Mouse (Mus musculus) kidney, adult 2 months (tissue): ENCODE measurements around the gene Nfatc3. TPM values are rescaled to one million over a fixed set of nuclear protein-coding genes. Genes with fewer than 3 reads are reported as not detected.

Experiments used
- DNase-seq: peaks from one replicate; pipeline ENCODE4 v3.0.0; 2021
- H3K27ac ChIP-seq: fragments of 200-500 bp; 2 replicates; pipeline ENCODE4 v1.5.1; 2012; ENCODE audit warnings: low read depth, low read length, control low read depth, inconsistent platforms; ENCODE audit not compliant: insufficient read depth
- H3K27me3 ChIP-seq: fragments of 200-500 bp; replicated peaks from 2 replicates; pipeline ENCODE4 v1.6.1; 2012; ENCODE audit warnings: mild to moderate bottlenecking, moderate library complexity, low read length, inconsistent platforms; ENCODE audit not compliant: control insufficient read depth, insufficient read depth
- H3K36me3 ChIP-seq: fragments of 200-500 bp; 2 replicates; pipeline ENCODE4 v1.6.1; 2012; ENCODE audit warnings: mild to moderate bottlenecking, moderate library complexity, low read length, inconsistent platforms; ENCODE audit not compliant: control insufficient read depth, insufficient read depth
- H3K4me1 ChIP-seq: fragments of 200-500 bp; 2 replicates; pipeline ENCODE4 v1.6.1; 2011; ENCODE audit warnings: low read length; ENCODE audit not compliant: control insufficient read depth, insufficient read depth
- H3K4me3 ChIP-seq: fragments of 200-500 bp; 2 replicates; pipeline ENCODE4 v1.5.1; 2011; ENCODE audit warnings: mild to moderate bottlenecking, low read depth, low read length, control low read depth; ENCODE audit not compliant: insufficient read depth
- CTCF ChIP-seq: fragments of 200-500 bp; conservative IDR thresholded peaks from 2 replicates; pipeline ENCODE4 v1.5.1; 2011; ENCODE audit warnings: low read depth, mild to moderate bottlenecking, control low read depth, low read length, moderate library complexity, mixed read lengths; ENCODE audit not compliant: insufficient read depth, insufficient read length
- POLR2A ChIP-seq: fragments of 200-500 bp; IDR thresholded peaks from one replicate; pipeline ENCODE4 v1.6.1; 2011; ENCODE audit warnings: low read depth, low read length, control low read depth
- WGBS: fragments of 180-500 bp; shearing (Covaris S2); methylation state at CpG from one replicate; pipeline ENCODE4 v1.1.7; 2018; 5-methylcytosine and 5-hydroxymethylcytosine counted together
- polyA plus RNA-seq: library from polyadenylated mRNA; depleted of rRNA; stranded (reverse); fragments of >200 nt; gene quantifications from 2 replicates; pipeline ENCODE4 v1.2.3, GENCODE M21; 2012

Nfatc3 gene
- polyA plus RNA-seq, 1 experiment = 19.5 TPM

DNA sequence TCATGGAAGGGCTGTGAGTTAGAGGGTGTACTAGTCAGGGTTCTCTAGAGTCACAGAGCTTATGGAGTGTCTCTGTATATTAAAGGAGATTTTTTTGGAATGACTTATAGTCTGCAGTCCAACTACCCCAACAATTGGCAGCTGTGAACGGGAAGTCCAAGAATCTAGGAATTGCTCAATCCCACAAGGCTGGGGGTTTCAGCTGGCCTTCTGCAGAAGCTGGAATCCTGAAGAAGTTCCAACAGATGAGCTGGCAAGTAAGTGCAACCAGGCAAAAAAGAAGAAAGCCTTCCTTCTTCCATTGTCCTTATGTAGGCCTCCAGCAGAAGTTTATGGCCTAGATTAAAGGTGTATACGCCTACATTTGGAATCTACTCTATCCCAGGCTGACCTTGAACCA, 86.7 kb downstream of the Nfatc3 start:
- no peak for DNase-seq
- Histone ChIP-seq H3K4me1 (no peaks in the 10 kb centered on the region; the same call in 1 of the 2 replicates), H3K4me3 (no peak overlapping the region), H3K27me3 (no peaks in the 10 kb centered on the region), H3K36me3 (no peaks in the 10 kb centered on the region), H3K27ac (no peak overlapping the region)
- WGBS = 90% methylated on average over 2 of the region's 2 CpGs
- TF ChIP-seq POLR2A (no peak), CTCF (no peak)

DNA sequence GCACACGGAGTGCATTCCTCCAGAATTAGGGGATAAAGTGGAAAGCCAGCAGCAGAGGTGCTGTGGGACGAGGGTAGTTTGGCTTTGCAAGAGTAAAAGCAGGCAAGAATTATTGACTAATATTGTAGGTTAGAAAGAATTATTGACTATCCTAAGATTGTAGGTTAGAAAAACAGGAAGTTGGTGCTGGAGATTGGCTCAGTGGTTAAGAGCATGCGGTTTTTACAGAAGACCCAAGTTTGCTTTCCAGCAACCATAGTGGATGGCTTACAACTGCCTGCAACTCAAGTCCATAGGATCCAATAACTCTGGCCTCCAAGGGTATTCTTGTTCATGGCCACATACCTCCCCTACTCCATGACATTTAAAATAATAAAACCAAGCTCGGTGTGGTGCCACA, 87.4 kb downstream of the Nfatc3 start:
- H3K36me3 ChIP-seq = no peaks in the 10 kb centered on the region
- WGBS = 93% methylated on average over 4 of the region's 4 CpGs
- no peak for DNase-seq
- no peaks in the 10 kb centered on the region for H3K27me3 ChIP-seq
- no peak overlapping the region for H3K27ac ChIP-seq
- no peak overlapping the region for H3K4me3 ChIP-seq
- no peak for TF ChIP-seq CTCF
- no peak for TF ChIP-seq POLR2A
- peaks cover 2% of the 10 kb centered on the region; the same call in 1 of the 2 replicates for H3K4me1 ChIP-seq

DNA sequence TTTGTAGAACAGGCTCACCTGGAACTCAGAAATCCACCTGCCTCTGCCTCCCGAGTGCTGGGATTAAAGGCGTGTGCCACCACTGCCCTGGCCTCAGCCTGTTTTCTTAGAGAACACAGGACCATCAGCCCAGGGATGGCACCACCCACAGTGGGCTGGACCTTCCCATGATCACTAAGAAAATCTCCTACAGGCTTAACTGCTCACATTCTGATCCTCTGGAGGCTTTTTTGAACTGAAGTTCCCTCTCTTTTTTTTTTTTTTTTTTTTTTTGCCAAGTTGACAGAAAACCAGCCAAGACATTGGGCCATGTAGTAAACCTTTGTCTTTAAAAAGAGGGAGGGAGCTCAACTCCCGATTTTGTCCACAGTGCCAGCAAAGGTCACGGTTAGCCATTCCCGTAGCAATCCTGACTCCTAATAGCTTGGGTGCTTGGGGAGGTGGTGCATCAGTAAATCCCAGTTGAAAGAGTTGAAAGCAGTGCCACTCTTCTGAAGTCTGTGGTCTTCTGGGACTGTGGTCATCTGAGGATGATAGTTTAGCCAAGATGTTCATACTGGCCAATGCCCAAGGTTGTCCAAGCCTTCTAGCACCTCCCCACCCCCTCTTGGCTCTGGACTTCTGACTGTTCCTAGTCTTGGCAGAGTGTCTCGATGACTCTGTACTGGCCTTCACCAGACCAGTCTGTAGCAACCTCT, 89.4 kb downstream of the Nfatc3 start:
- peak; percentile 63 for DNase-seq

DNA sequence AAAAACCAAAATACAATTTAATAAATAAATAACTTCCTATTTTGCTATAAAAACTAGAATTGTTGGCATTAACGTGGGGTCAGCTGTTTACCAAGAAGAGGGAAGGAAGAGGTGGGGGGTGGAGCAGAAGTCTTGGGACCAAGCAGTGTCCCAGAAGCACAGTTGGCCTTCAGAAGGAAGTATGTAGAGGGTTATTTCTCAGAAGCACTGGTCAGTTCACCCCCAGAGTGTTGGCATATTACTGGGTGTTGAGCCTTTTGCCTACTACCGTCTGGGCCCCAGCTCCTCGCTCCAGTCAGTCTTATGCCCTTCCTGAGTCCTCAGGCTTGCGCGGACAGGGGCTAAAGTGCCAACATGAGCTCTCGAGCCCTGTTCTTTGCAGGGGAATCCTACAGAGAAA, 90.4 kb downstream of the Nfatc3 start:
- Histone ChIP-seq H3K4me1 (peaks cover 3% of the 10 kb centered on the region; the same call in 1 of the 2 replicates), H3K27me3 (no peaks in the 10 kb centered on the region), H3K36me3 (no peaks in the 10 kb centered on the region), H3K4me3 (no peak overlapping the region), H3K27ac (no peak overlapping the region)
- peak; percentile 16 for DNase-seq
- TF ChIP-seq POLR2A (no peak), CTCF (no peak)
- WGBS = 92% methylated on average over 6 of the region's 6 CpGs

More for the DNA sequence above, 89.4 kb downstream of the Nfatc3 start:
- no peak overlapping the region for H3K4me3 ChIP-seq
- H3K36me3 ChIP-seq = no peaks in the 10 kb centered on the region
- 48% methylated on average over 6 of the region's 6 CpGs for WGBS
- no peak for TF ChIP-seq POLR2A
- no peak for TF ChIP-seq CTCF
- no peaks in the 10 kb centered on the region for H3K27me3 ChIP-seq
- H3K4me1 ChIP-seq = peaks cover 3% of the 10 kb centered on the region; the same call in 1 of the 2 replicates
- H3K27ac ChIP-seq = no peak overlapping the region

DNA sequence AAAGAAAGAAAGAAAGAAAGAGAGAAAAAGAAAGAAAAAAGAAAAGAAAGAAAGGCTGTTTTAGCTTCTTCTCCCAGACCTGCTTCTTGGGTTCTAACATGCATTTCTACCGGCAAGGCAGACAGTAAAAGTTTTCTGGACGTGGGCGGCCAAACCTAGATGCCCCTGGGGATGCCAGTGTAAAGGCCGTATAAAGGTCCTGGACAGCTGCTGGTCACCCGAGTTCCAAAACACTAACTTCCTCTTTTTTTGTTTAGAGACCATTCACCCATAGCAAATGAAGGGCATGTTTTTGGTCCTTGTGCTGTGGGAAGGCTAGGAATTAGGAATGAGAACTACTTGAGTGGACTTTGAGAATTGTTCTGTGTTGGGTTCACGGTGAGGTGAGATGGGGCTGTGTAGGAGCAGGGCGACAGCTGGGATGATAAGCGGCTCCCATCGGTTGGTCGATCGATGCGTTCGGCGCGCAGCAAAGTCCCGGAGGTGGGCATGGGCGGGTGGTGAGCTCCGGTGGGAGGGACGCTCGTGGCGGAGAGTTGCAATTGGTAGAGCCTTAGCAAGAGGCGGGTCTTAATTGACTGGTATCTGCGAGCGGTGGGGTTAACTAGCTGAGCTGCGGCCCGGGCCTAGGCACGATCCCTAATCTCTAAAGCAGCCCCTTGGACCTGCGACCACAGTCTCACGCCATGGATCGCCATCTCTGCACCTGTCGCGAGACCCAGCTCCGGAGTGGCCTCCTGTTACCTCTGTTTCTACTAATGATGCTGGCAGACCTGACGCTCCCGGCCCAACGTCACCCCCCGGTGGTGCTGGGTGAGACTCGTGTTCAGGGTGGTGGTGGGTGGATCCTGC, 91.4 kb downstream of the Nfatc3 start, which contains the start of gene Pla2g15:
TSS of gene Pla2g15 (plus strand) at position 599 of the 852 bp plus-strand sequence.
- peak; percentile 96 for DNase-seq
- Histone ChIP-seq H3K27ac (peak within 1 kb of the TSS; percentile 40), H3K4me3 (peak within 1 kb of the TSS; percentile 78), H3K27me3 (no peaks in the 10 kb centered on the region), H3K4me1 (peaks cover 3% of the 10 kb centered on the region; the same call in 1 of the 2 replicates), H3K36me3 (no peaks in the 10 kb centered on the region)
- WGBS = under 1% methylated on average over 38 of the region's 38 CpGs
- TF ChIP-seq POLR2A (peak; percentile 42), CTCF (no peak)

DNA sequence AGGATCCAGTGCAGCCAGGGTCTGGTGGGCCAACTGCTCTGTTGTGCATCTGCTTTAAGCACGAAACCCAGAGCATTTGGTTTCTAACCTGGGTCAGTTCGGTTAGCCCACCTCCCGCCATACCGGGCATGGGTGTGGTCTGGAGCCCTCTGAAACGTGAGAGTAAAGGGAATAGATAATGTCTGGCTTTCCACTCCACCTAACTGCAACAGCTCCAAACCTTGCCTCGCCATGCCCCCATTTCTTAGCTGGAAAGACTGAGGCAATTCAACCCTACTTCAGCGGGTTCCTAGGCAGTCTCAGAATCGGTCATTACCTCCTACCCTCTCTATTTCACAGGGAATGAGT, 92.0 kb downstream of the Nfatc3 start:
- Histone ChIP-seq H3K27ac (no peak overlapping the region), H3K36me3 (no peaks in the 10 kb centered on the region), H3K4me3 (peak overlapping the region; percentile 78), H3K4me1 (peaks cover 3% of the 10 kb centered on the region; the same call in 1 of the 2 replicates), H3K27me3 (no peaks in the 10 kb centered on the region)
- no peak for DNase-seq
- 23% methylated on average over 8 of the region's 8 CpGs for WGBS
- no peak for TF ChIP-seq POLR2A
- no peak for TF ChIP-seq CTCF

DNA sequence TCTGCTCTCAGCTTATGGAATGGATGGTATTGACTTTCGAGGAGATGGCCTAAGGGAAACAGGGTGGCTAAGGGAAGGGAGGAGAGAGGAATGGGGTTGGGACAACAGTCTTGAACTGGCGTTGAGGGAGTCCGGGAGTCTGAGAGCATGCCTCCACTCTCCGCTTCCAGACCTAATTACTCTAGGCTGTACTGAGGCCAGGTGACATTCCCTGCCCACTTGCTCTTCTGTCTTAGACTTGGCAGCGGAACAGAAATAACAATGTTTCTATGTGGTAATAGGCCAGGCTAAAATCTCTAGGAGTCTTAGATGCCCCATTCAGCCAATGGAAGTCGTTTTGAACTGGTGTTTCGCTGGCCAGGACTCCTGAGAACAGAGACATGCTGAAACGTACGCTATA, 92.4 kb downstream of the Nfatc3 start:
- no peaks in the 10 kb centered on the region for H3K27me3 ChIP-seq
- peak overlapping the region; percentile 78 for H3K4me3 ChIP-seq
- no peaks in the 10 kb centered on the region for H3K36me3 ChIP-seq
- DNase-seq = peak; percentile 33
- TF ChIP-seq POLR2A (no peak), CTCF (no peak)
- WGBS = 68% methylated on average over 9 of the region's 9 CpGs
- no peak overlapping the region for H3K27ac ChIP-seq
- H3K4me1 ChIP-seq = peaks cover 3% of the 10 kb centered on the region; the same call in 1 of the 2 replicates
